Mouse (Mus musculus): ENCODE measurements around the gene Pias4.

DNA sequence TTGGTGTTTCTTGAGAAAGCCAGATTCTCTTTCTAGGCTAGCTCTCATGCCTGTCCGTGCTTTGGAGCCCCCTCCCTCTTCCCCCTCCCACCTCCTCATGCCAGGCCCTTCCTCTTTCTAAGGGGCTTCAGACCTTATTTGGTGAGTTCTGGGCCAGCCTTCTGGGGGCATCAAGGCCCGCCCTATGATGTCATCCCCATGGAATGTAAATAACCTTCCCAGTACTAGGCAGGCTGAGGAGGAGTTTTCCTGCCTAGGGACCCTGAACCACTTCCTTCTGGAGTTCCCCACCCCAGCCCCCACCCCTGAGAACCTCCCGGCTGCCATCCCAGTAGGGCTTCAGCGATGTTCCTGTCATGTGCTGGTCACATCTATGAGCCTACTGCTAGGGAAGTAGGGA is 17.0 kb upstream of the Pias4 start:
- TF ChIP-seq POLR2A (IDR thresholded peaks at IDR 0.05; ENCODE audit: borderline replicate concordance, extremely low read depth, insufficient read depth, insufficient read length, poor library complexity, severe bottlenecking) (no peak), CTCF (IDR thresholded peaks at IDR 0.05; ENCODE audit: borderline replicate concordance, extremely low read depth, insufficient read depth, insufficient read length) (no peak)
